Mouse (Mus musculus) hindbrain, embryonic 10.5 days (tissue): ENCODE results near the gene Abhd12. TPM values are rescaled to one million over a fixed set of nuclear protein-coding genes. Genes with fewer than 3 reads are reported as not detected.

Experiments
- DNase-seq: peaks from one replicate; pipeline ENCODE4 v3.0.0-alpha.2; 2017; ENCODE audit warnings: low spot score
- H3K27ac ChIP-seq: fragments of 300-500 bp; sonication (generic); 2 replicates; pipeline ENCODE4 v1.5.1; 2016; ENCODE audit warnings: mild to moderate bottlenecking, moderate library complexity
- H3K27me3 ChIP-seq: fragments of 300-500 bp; sonication (generic); 2 replicates; pipeline ENCODE4 v1.6.1; 2016; ENCODE audit warnings: mild to moderate bottlenecking; ENCODE audit not compliant: poor library complexity, insufficient read depth, severe bottlenecking
- H3K36me3 ChIP-seq: fragments of 300-500 bp; sonication (generic); 2 replicates; pipeline ENCODE4 v1.6.1; 2016; ENCODE audit warnings: mild to moderate bottlenecking, moderate library complexity
- H3K4me1 ChIP-seq: fragments of 300-500 bp; sonication (generic); replicated peaks from 2 replicates; pipeline ENCODE4 v1.6.1; 2016; ENCODE audit warnings: mild to moderate bottlenecking
- H3K4me3 ChIP-seq: fragments of 300-500 bp; sonication (generic); 2 replicates; pipeline ENCODE4 v1.5.1; 2016; ENCODE audit warnings: mild to moderate bottlenecking, moderate library complexity
- H3K9me3 ChIP-seq: fragments of 300-500 bp; sonication (generic); 2 replicates; pipeline ENCODE4 v1.6.1; 2016; ENCODE audit warnings: mild to moderate bottlenecking, moderate library complexity
- WGBS: fragments of 180-500 bp; shearing (Covaris S2); methylation state at CpG from one replicate; pipeline ENCODE4 v1.1.7; 2016; 5-methylcytosine and 5-hydroxymethylcytosine counted together
- polyA plus RNA-seq: library from polyadenylated mRNA; unstranded; fragments of >200 nt; fragmentation: Nextera tagmentation; extraction: Ambion mirVana; gene quantifications from 2 replicates; pipeline ENCODE4 v1.2.1, GENCODE M21; 2016

Gene Abhd12
- polyA plus RNA-seq, 1 experiment from 2014 or later: 55.4 TPM

DNA sequence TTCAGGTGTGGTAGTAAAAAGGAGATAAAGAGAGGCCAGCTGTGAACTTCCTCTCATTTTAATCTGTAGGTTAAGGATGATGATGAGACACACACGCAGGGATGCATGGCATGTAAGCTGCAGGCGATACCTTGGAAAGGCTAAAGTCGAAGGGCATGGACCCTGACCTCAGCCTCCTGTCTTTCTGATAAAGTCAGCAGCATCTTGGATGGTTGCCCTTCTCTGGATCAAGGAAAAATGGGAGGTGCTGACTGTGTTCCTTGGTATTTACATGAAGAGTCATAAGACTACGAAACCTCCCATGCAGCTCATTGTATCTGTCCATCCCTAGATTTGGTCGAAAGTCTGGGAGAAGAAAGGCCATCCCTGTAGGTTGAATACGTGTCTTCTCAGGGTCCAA, 4.2 kb downstream of the Abhd12 start:
- H3K4me1 ChIP-seq: peaks cover 21% of the 10 kb centered on the region
- no peak overlapping the region for H3K4me3 ChIP-seq
- WGBS: 91% methylated on average over 6 of the region's 6 CpGs
- no peaks in the 10 kb centered on the region for H3K9me3 ChIP-seq
- H3K27ac ChIP-seq: no peak overlapping the region
- H3K36me3 ChIP-seq: peaks cover 12% of the 10 kb centered on the region
- H3K27me3 ChIP-seq: no peaks in the 10 kb centered on the region
- no peak for DNase-seq

DNA sequence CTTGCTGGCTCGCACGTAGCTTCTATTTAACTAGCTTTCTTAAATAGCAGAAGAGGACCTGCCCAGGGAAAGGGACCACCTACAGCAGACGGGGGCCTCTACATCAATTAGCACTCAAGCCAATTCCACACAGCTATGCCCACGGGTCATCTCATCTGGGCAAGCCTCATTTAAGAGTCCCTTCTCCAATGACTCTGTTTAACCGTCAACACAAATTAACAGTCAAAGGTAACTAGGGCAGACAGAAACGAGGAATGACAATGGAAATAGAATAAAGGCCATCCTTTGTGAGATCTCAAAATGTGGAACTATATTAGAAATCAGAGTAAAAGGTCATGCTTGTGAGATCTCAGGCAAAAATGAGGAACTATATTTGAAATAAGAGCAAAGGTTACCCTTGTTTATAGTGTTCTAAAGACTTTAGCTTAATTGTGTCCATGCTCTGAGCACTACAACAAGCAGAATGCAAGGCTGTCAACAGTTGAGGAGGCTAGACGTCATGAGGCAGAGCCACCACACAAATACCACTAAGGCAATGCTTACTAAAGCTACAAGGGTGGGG, 8.8 kb downstream of the Abhd12 start:
- WGBS: 80% methylated on average over 7 of the region's 7 CpGs
- Histone ChIP-seq H3K4me3 (no peak overlapping the region), H3K9me3 (no peaks in the 10 kb centered on the region), H3K27me3 (no peaks in the 10 kb centered on the region), H3K27ac (no peak overlapping the region), H3K36me3 (peaks cover 12% of the 10 kb centered on the region), H3K4me1 (no peaks in the 10 kb centered on the region)
- no peak for DNase-seq

- 89% methylated on average over 2 of the region's 2 CpGs for WGBS
- H3K27ac ChIP-seq: no peak overlapping the region
- no peaks in the 10 kb centered on the region for H3K9me3 ChIP-seq
- DNase-seq: no peak
- H3K36me3 ChIP-seq: peaks cover 6% of the 10 kb centered on the region; the same call in 1 of the 2 replicates
- no peaks in the 10 kb centered on the region for H3K27me3 ChIP-seq
- no peak overlapping the region for H3K4me3 ChIP-seq
- H3K4me1 ChIP-seq: no peaks in the 10 kb centered on the region
These were observed 9.8 kb downstream of the Abhd12 start for GRCm38 (mm10) chr2:150894617-150895267.

DNA sequence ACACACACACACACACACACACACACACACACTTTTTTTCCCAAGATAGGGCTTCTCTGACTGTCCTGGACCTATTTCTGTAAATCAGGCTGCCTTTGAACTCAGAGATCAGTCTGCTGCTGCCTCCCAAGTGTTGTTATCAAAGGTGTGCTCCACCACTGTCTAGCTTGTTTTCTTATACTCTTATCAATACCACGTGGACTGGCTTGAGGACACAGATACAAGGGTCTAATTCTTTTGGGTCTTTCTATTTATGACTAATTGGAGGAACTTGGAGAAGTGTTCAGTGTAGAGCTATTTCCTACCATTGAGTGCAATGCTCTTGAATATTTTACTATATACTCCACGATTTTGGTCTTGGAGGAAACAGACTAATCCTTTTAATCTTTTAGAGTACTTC, 17.2 kb downstream of the Abhd12 start:
- no peak for DNase-seq
- Histone ChIP-seq H3K4me3 (no peak overlapping the region), H3K27me3 (no peaks in the 10 kb centered on the region), H3K27ac (no peak overlapping the region), H3K36me3 (0 out of 2 replicates have a peak, but pooled peaks cover 8% of the 10 kb centered on the region), H3K9me3 (no peaks in the 10 kb centered on the region), H3K4me1 (0 out of 2 replicates have a peak, but pooled peaks cover 3% of the 10 kb centered on the region)
- 78% methylated on average over 2 of the region's 2 CpGs for WGBS

DNA sequence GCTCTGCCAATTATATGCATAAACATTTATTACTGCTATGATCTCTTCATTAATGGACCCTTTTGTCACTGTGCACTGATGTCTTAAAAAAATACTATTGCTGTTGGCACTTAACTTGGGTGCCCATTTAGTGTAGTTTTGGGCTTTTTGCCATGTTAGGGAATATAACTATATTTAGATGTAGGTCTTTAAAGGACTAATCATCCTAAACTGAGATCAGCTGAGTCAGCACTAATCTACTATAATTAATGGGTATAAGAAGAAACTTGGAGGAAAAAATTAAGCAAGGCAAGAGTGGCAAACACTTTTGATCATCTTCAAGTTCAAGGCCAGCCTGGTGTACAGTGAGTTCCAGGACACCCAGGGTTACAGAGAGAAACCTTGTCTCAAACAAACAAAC, 18.2 kb downstream of the Abhd12 start:
- H3K27me3 ChIP-seq: no peaks in the 10 kb centered on the region
- DNase-seq: no peak
- H3K4me3 ChIP-seq: no peak overlapping the region
- H3K9me3 ChIP-seq: no peaks in the 10 kb centered on the region
- no peak overlapping the region for H3K27ac ChIP-seq
- H3K4me1 ChIP-seq: 0 out of 2 replicates have a peak, but pooled peaks cover 3% of the 10 kb centered on the region
- 0 out of 2 replicates have a peak, but pooled peaks cover 8% of the 10 kb centered on the region for H3K36me3 ChIP-seq

DNA sequence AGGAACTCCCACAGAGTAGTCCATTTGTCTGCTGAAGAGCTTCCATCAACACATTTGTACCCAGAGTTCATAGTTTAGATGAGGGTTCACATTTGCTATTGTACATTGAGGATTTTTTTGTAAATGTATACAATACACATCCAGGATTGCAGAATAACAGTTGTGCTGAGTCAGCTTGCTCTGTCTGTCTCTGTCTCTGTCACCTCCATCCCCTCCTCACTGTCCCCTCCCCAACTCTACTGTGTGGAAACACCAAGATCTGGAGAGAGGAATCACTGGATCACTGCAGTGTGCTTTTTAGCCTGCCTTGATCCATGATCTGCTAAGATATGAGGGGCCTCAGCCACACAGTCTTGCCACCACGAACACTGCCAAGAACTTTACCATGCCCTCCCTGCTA, 18.7 kb downstream of the Abhd12 start:
- no peak for DNase-seq
- 0 out of 2 replicates have a peak, but pooled peaks cover 8% of the 10 kb centered on the region for H3K36me3 ChIP-seq
- H3K9me3 ChIP-seq: no peaks in the 10 kb centered on the region
- H3K27me3 ChIP-seq: no peaks in the 10 kb centered on the region
- H3K4me1 ChIP-seq: 0 out of 2 replicates have a peak, but pooled peaks cover 3% of the 10 kb centered on the region
- no peak overlapping the region for H3K4me3 ChIP-seq
- 96% methylated on average over 1 of the region's 1 CpGs for WGBS
- no peak overlapping the region for H3K27ac ChIP-seq

- Histone ChIP-seq H3K4me1 (0 out of 2 replicates have a peak, but pooled peaks cover 3% of the 10 kb centered on the region), H3K27me3 (no peaks in the 10 kb centered on the region), H3K9me3 (no peaks in the 10 kb centered on the region), H3K27ac (no peak overlapping the region), H3K4me3 (no peak overlapping the region), H3K36me3 (0 out of 2 replicates have a peak, but pooled peaks cover 8% of the 10 kb centered on the region)
- DNase-seq: no peak
- 76% methylated on average over 1 of the region's 1 CpGs for WGBS
These were observed 19.8 kb downstream of the Abhd12 start for GRCm38 (mm10) chr2:150884779-150885110.

- Histone ChIP-seq H3K4me1 (0 out of 2 replicates have a peak, but pooled peaks cover 3% of the 10 kb centered on the region), H3K27me3 (no peaks in the 10 kb centered on the region), H3K36me3 (0 out of 2 replicates have a peak, but pooled peaks cover 8% of the 10 kb centered on the region), H3K4me3 (no peak overlapping the region), H3K9me3 (no peaks in the 10 kb centered on the region), H3K27ac (no peak overlapping the region)
- DNase-seq: no peak
- 92% methylated on average over 8 of the region's 8 CpGs for WGBS
These were observed 20.3 kb downstream of the Abhd12 start for GRCm38 (mm10) chr2:150884075-150884778.

DNA sequence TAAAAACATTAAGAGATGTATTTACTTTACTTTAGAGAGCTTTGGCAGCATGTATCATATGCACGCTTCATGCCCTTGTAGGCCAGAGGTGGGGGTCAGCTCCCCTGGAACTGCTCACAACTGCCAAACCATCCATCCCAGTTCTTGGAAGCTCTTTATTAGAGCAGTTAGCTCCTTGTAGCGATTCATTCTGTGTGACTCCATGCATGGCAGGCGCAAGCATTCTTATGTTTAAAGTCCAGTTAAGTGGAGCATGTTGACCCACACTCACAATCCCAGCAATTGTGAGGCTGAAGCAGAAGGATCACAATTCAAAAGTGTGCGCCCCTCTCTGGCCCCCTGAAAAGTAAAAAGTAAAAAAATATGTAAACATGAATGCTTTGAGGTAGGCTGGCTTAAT, 27.0 kb downstream of the Abhd12 start:
- no peaks in the 10 kb centered on the region for H3K4me1 ChIP-seq
- WGBS: 84% methylated on average over 4 of the region's 4 CpGs
- H3K27ac ChIP-seq: no peak overlapping the region
- DNase-seq: no peak
- H3K36me3 ChIP-seq: no peaks in the 10 kb centered on the region
- H3K4me3 ChIP-seq: no peak overlapping the region
- no peaks in the 10 kb centered on the region for H3K9me3 ChIP-seq
- no peaks in the 10 kb centered on the region for H3K27me3 ChIP-seq

DNA sequence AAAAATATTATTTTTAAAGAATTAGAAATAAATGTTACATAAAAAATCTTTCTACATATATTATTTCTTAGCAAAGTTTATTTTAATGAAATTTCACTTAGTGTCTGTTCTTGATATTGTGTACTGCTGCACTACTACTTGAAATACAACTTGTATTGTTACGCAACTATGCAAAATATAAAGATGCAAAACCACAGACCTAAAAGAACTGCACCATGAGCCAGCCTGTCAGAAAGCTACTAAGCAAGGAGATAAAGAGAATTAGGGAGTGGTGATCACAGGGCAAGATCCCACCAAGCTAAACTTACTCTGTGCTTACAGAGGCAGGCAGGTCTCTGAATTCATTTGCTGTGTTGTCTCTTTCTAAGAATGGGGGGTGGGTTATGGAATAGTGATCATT, 29.3 kb downstream of the Abhd12 start:
- H3K36me3 ChIP-seq: no peaks in the 10 kb centered on the region
- H3K4me3 ChIP-seq: no peak overlapping the region
- H3K9me3 ChIP-seq: no peaks in the 10 kb centered on the region
- no peak for DNase-seq
- WGBS: 98% methylated on average over 1 of the region's 1 CpGs
- no peaks in the 10 kb centered on the region for H3K27me3 ChIP-seq
- no peak overlapping the region for H3K27ac ChIP-seq
- no peaks in the 10 kb centered on the region for H3K4me1 ChIP-seq

- H3K4me1 ChIP-seq: no peaks in the 10 kb centered on the region
- 90% methylated on average over 1 of the region's 1 CpGs for WGBS
- H3K4me3 ChIP-seq: no peak overlapping the region
- no peaks in the 10 kb centered on the region for H3K9me3 ChIP-seq
- no peak overlapping the region for H3K27ac ChIP-seq
- no peaks in the 10 kb centered on the region for H3K36me3 ChIP-seq
- no peak for DNase-seq
- no peaks in the 10 kb centered on the region for H3K27me3 ChIP-seq
These were observed 30.0 kb downstream of the Abhd12 start for GRCm38 (mm10) chr2:150874508-150874907.

- H3K27ac ChIP-seq: no peak overlapping the region
- no peak overlapping the region for H3K4me3 ChIP-seq
- 93% methylated on average over 1 of the region's 1 CpGs for WGBS
- H3K27me3 ChIP-seq: no peaks in the 10 kb centered on the region
- H3K36me3 ChIP-seq: no peaks in the 10 kb centered on the region
- no peak for DNase-seq
- no peaks in the 10 kb centered on the region for H3K4me1 ChIP-seq
- H3K9me3 ChIP-seq: peaks cover 4% of the 10 kb centered on the region; the same call in 1 of the 2 replicates
These were observed 35.1 kb downstream of the Abhd12 start for GRCm38 (mm10) chr2:150869446-150869845.

DNA sequence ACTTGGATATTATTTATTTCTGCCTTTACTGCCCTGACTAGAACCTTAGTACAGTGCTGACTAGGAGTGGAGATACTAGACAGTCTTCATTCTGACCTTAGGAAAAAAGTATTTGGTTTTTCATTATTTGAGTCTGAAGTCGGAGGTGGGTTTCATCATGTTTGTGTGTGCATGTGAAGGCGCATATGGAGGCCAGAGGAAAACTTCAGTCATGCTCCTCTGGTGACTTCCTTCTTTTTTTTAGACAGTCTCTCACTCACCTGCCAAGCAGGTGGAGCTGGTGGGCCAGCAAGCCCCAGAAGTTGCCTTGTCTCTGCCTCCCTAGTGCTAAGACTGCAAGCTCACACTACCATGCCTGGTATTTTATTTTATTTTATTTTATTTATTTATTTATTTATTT, 37.5 kb downstream of the Abhd12 start:
- WGBS: 98% methylated on average over 2 of the region's 2 CpGs
- no peaks in the 10 kb centered on the region for H3K27me3 ChIP-seq
- DNase-seq: no peak
- no peaks in the 10 kb centered on the region for H3K4me1 ChIP-seq
- peaks cover 4% of the 10 kb centered on the region; the same call in 1 of the 2 replicates for H3K9me3 ChIP-seq
- no peaks in the 10 kb centered on the region for H3K36me3 ChIP-seq
- no peak overlapping the region for H3K27ac ChIP-seq
- no peak overlapping the region for H3K4me3 ChIP-seq
